9 mouse cellular contexts compared by ENCODE assay signal in genomic region chr8:71561401-71561800, GRCm38 (mm10). TPM values are rescaled to one million over a fixed set of nuclear protein-coding genes. Genes with fewer than 3 reads are reported as not detected.
DNase-seq lines count a peak whose midpoint lies in the region; ATAC-seq and TF ChIP-seq lines count a peak whose summit lies in the region.
"Had no signal": no experiment of that assay in that cellular context is flagged by ENCODE, and none has a peak within 500 bp of the region (broad histone marks: within the 10 kb centered on the region; RNA-seq: fewer than 3 reads in every experiment).

No protein-coding gene starts in this region.

- DNase-seq in ovary, postnatal 14 days (ENCODE audit: low spot score): peak; percentile 54
- DNase-seq in ovary, adult 18-20 months (ENCODE audit: low spot score): no peak
- DNase-seq in Patski (ENCODE audit: low read depth, low spot score): no peak
- DNase-seq in cerebellum, postnatal 36 days: peak; percentile 66
- peak; percentile 64 for DNase-seq in limb, embryonic 14.5 days (ENCODE audit: low spot score)

- peak; percentile 22 for ATAC-seq in Patski
- peak; percentile 56 to 60 for ATAC-seq in hematopoietic stem cell, adult 5-6 weeks (replicated peaks in 1 of 2; ENCODE audit: insufficient read depth in 1 of 2, low FRiP score in 2 of 2, low TSS enrichment in 1 of 2, low read depth in 1 of 2, poor library complexity in 2 of 2, severe bottlenecking in 2 of 2)
- ATAC-seq in limb, embryonic 14.5 days (ENCODE audit: low FRiP score, low read depth): no peak; the same call in 1 of the 2 replicates
- ATAC-seq in neural tube, embryonic 12.5 days (ENCODE audit: low FRiP score, low read depth): 0 out of 2 replicates have a peak, but pooled peaks have one; percentile 45

- no peak overlapping the region for H3K4me2 ChIP-seq in limb, embryonic 14.5 days (replicated peaks; ENCODE audit: low read depth, low read length, severe bottlenecking)
- H3K4me2 ChIP-seq in neural tube, embryonic 12.5 days (replicated peaks): no peak overlapping the region
- H3K4me2 ChIP-seq: hindbrain, embryonic 15.5 days; stomach, embryonic 15.5 days had no signal

- no peak for TF ChIP-seq CTCF in Patski (IDR thresholded peaks at IDR 0.05)

- POLR2A ChIA-PET in Patski (lab: Charles Lee): interaction anchor here (0.5 to 2.2 kb wide), 3 partner anchors 30 to 38 kb away, joined by 3 to 12 read pairs (median 6); partner anchors contain the start of gene Pgls

- 4% methylated on average over 15 of the region's 15 CpGs for WGBS in limb, embryonic 14.5 days
- WGBS in neural tube, embryonic 12.5 days: 3% methylated on average over 15 of the region's 15 CpGs

- in situ Hi-C loops in Patski (cut with MboI; ENCODE audit: low pct_unique_long_range_greater_than_20kb): loop anchor here (5.0 kb wide), 2 partner anchors 41 to 101 kb away; no protein-coding TSS in a partner anchor

- no peak overlapping the region for H3K4me3 ChIP-seq in limb, embryonic 14.5 days (replicated peaks; ENCODE audit: low read length)
- H3K4me3 ChIP-seq in neural tube, embryonic 12.5 days: no peak overlapping the region
- H3K4me3 ChIP-seq: hindbrain, embryonic 15.5 days; stomach, embryonic 15.5 days had no signal

- no peak overlapping the region for H3K9ac ChIP-seq in limb, embryonic 14.5 days (ENCODE audit: low read depth, low read length, severe bottlenecking)
- H3K9ac ChIP-seq in neural tube, embryonic 12.5 days: no peak overlapping the region
- H3K9ac ChIP-seq: hindbrain, embryonic 15.5 days; stomach, embryonic 15.5 days had no signal

- peaks cover 4% of the 10 kb centered on the region for H3K9me3 ChIP-seq in limb, embryonic 14.5 days (ENCODE audit: control insufficient read depth, low read length)
- peaks cover 6% of the 10 kb centered on the region; the same call in 1 of the 2 replicates for H3K9me3 ChIP-seq in neural tube, embryonic 12.5 days
- H3K9me3 ChIP-seq: hindbrain, embryonic 15.5 days; stomach, embryonic 15.5 days had no signal

- no peaks in the 10 kb centered on the region for H3K27me3 ChIP-seq in Patski
- peaks cover 73% of the 10 kb centered on the region for H3K27me3 ChIP-seq in limb, embryonic 14.5 days (ENCODE audit: control insufficient read depth, insufficient read depth, low read length)
- peaks cover 90% of the 10 kb centered on the region for H3K27me3 ChIP-seq in neural tube, embryonic 12.5 days (replicated peaks)

- H3K36me3 ChIP-seq in limb, embryonic 14.5 days (ENCODE audit: control insufficient read depth, insufficient read depth, low read length): no peaks in the 10 kb centered on the region
- no peaks in the 10 kb centered on the region for H3K36me3 ChIP-seq in neural tube, embryonic 12.5 days
- H3K36me3 ChIP-seq: hindbrain, embryonic 15.5 days; stomach, embryonic 15.5 days had no signal

- CTCF ChIA-PET in Patski (lab: Charles Lee): interaction anchor here (1.1 to 5.6 kb wide), 12 partner anchors 9 to 111 kb away, joined by 4 to 49 read pairs (median 10); partner anchors contain the start of genes Colgalt1 and Pgls

- H3K27ac ChIP-seq in limb, embryonic 14.5 days (replicated peaks; ENCODE audit: low read depth, low read length): no peak overlapping the region
- no peak overlapping the region for H3K27ac ChIP-seq in neural tube, embryonic 12.5 days
- H3K27ac ChIP-seq: hindbrain, embryonic 15.5 days; stomach, embryonic 15.5 days had no signal

- TF ChIP-seq POLR2A in limb, embryonic 14.5 days (IDR thresholded peaks at IDR 0.05; ENCODE audit: borderline replicate concordance, extremely low read depth, insufficient read depth, insufficient read length): no peak

- H3K4me1 ChIP-seq in limb, embryonic 14.5 days (ENCODE audit: control insufficient read depth, insufficient read depth, low read length): peaks cover 6% of the 10 kb centered on the region
- H3K4me1 ChIP-seq in neural tube, embryonic 12.5 days: peaks cover 12% of the 10 kb centered on the region

RNA-seq across cellular contexts. Expression of gene Tmem221, which starts 2.7 kb away (rescaled TPM):
- polyA plus RNA-seq in Patski (2021): 3.4 TPM
- 0.38 TPM in 1 of 2 replicates, not detected in the other for total RNA-seq in hematopoietic stem cell, adult 5-6 weeks (2017)
- 0.34 and 0.59 TPM in 2 replicates for polyA plus RNA-seq in limb, embryonic 14.5 days (2012; rRNA removed)
- 0.48 and 0.89 TPM in 2 replicates for polyA plus RNA-seq in limb, embryonic 14.5 days (2014; fragmentation: Nextera tagmentation; extraction: Ambion mirVana)
- 0.11 and 0.13 TPM in 2 replicates for polyA plus RNA-seq in neural tube, embryonic 12.5 days (2016; fragmentation: Nextera tagmentation; extraction: Ambion mirVana)

RNA-seq across cellular contexts. Expression of gene Nxnl1, which starts 5.0 kb away (rescaled TPM):
- polyA plus RNA-seq in Patski (2021): 0.85 TPM
- total RNA-seq in hematopoietic stem cell, adult 5-6 weeks (2017): 0.40 and 0.50 TPM in 2 replicates
- not detected in 2 replicates for polyA plus RNA-seq in limb, embryonic 14.5 days (2012; rRNA removed)
- 0.25 TPM in 1 of 2 replicates, not detected in the other for polyA plus RNA-seq in limb, embryonic 14.5 days (2014; fragmentation: Nextera tagmentation; extraction: Ambion mirVana)
- not detected in 2 replicates for polyA plus RNA-seq in neural tube, embryonic 12.5 days (2016; fragmentation: Nextera tagmentation; extraction: Ambion mirVana)

RNA-seq across cellular contexts. Expression of gene Slc27a1, which starts 7.3 kb away (rescaled TPM):
- 40.9 TPM for polyA plus RNA-seq in Patski (2021)
- 13.3 and 16.6 TPM in 2 replicates for total RNA-seq in hematopoietic stem cell, adult 5-6 weeks (2017)
- polyA plus RNA-seq in limb, embryonic 14.5 days (2012; rRNA removed): 87.8 and 133 TPM in 2 replicates
- 24.3 and 25.9 TPM in 2 replicates for polyA plus RNA-seq in limb, embryonic 14.5 days (2014; fragmentation: Nextera tagmentation; extraction: Ambion mirVana)
- 46.1 and 46.5 TPM in 2 replicates for polyA plus RNA-seq in neural tube, embryonic 12.5 days (2016; fragmentation: Nextera tagmentation; extraction: Ambion mirVana)

RNA-seq across cellular contexts. Expression of gene Mvb12a, which starts 18.7 kb away (rescaled TPM):
- 103 TPM for polyA plus RNA-seq in Patski (2021)
- total RNA-seq in hematopoietic stem cell, adult 5-6 weeks (2017): 37.2 and 60.0 TPM in 2 replicates
- 107 and 169 TPM in 2 replicates for polyA plus RNA-seq in limb, embryonic 14.5 days (2012; rRNA removed)
- 104 and 107 TPM in 2 replicates for polyA plus RNA-seq in limb, embryonic 14.5 days (2014; fragmentation: Nextera tagmentation; extraction: Ambion mirVana)
- polyA plus RNA-seq in neural tube, embryonic 12.5 days (2016; fragmentation: Nextera tagmentation; extraction: Ambion mirVana): 62.6 and 65.8 TPM in 2 replicates

RNA-seq across cellular contexts. Expression of gene Bst2, which starts 24.1 kb away (rescaled TPM):
- polyA plus RNA-seq in Patski (2021): 141 TPM
- 65.1 and 74.2 TPM in 2 replicates for total RNA-seq in hematopoietic stem cell, adult 5-6 weeks (2017)
- polyA plus RNA-seq in limb, embryonic 14.5 days (2012; rRNA removed): 47.2 and 50.6 TPM in 2 replicates
- 12.4 and 16.5 TPM in 2 replicates for polyA plus RNA-seq in limb, embryonic 14.5 days (2014; fragmentation: Nextera tagmentation; extraction: Ambion mirVana)
- 13.8 and 16.4 TPM in 2 replicates for polyA plus RNA-seq in neural tube, embryonic 12.5 days (2016; fragmentation: Nextera tagmentation; extraction: Ambion mirVana)

Comparison
In these comparisons a context has a peak if more than half of its experiments do, and no peak if none do; other contexts are left out.
1. DNase-seq: peak in ovary, postnatal 14 days (single experiment), cerebellum, postnatal 36 days (2 of 2) and limb, embryonic 14.5 days (single experiment); none in ovary, adult 18-20 months (single experiment) and Patski (single experiment).